Mouse (Mus musculus) left cerebral cortex, postnatal 36 days (tissue): ENCODE measurements around the gene Galnt6. TPM values are rescaled to one million over a fixed set of nuclear protein-coding genes. Genes with fewer than 3 reads are reported as not detected.

ENCODE experiments used
- DNase-seq, 2 experiments: peaks; one replicate each; pipeline ENCODE4 v3.0.0; 2021 to 2022; ENCODE audit warnings: low spot score in 2 of 2, mixed read lengths in 1 of 2
- intact Hi-C: fragments of 180-260 bp; cut with DNase I; formaldehyde crosslinking; loops from one replicate; pipeline ENCODE4 v1.15.1; 2025
- total RNA-seq, 2 experiments: library from RNA; stranded (reverse); gene quantifications; 2 replicates each; pipeline ENCODE4 v1.2.3; 2021

Galnt6 gene
- total RNA-seq, 2 experiments from 2014 or later: 3.7 to 7.7 TPM

- DNase-seq: no peak
- intact Hi-C loops: no loop called here
Measured at GRCm38 (mm10) chr15:100728586-100728985, 590 bp downstream of the Galnt6 start.

DNA sequence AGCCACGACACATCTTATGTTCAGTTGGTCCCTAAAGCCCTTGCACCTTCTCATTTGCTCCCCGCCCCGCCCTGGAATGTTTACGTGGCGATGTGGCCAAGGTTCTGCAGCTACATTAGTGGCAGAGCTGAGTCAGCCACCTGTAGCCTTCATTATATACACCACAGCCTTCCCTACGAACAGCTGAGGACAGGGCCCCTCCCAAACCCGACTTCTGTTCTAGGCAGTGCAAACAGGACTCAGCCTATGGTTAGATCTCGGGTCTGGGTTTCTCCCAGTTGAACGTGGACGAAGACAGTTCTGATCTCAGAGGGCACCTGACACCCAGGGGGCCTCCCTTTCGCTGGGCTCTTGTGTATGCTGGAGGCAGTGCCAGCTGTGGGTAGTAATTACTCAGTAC, 1.3 kb downstream of the Galnt6 start:
- no peak for DNase-seq
- intact Hi-C loops: no loop called here

DNA sequence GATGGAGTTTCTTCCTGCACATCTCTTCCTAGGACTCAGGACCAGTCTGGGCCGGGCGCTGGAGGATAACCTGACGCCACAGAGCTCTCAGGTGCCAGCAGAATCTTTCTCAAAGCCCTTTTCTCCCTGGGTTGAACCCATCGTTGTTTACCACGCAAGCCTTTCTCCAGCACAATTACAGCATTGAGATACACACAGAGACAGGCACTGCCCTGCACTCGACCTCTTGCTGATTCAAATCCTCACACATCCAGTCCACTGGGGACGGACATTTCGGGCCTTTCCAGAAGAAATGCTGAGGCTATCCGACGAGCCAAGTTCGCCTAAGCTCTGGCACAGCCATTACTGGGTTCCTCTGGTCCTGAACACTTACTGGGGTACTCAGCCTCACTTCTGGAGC, 2.5 kb downstream of the Galnt6 start:
- DNase-seq: no peak
- intact Hi-C loops: no loop called here

DNA sequence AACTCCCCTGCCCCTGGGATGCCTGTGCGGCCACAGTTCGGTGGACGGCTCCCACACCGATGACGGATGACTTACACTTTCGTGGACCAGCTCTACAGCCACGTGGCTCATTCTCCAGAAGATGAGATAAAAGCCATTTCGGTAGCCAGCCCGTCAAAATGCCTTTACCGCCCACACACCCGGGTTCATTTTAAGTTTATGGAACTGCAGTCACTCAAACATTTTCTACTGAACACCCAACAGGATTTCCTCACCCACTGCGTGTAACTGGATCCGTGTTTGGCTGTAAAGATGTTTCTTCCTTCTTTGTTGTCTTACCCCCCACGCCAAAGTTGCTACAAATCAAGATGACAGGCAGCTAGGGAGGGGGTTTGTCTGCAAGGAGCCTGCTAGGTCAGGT, 5.7 kb downstream of the Galnt6 start:
- DNase-seq: no peak
- intact Hi-C loops: no loop called here

GRCm38 (mm10) chr15:100722564-100722963, 6.6 kb downstream of the Galnt6 start:
- intact Hi-C loops: no loop called here
- DNase-seq: no peak

DNA sequence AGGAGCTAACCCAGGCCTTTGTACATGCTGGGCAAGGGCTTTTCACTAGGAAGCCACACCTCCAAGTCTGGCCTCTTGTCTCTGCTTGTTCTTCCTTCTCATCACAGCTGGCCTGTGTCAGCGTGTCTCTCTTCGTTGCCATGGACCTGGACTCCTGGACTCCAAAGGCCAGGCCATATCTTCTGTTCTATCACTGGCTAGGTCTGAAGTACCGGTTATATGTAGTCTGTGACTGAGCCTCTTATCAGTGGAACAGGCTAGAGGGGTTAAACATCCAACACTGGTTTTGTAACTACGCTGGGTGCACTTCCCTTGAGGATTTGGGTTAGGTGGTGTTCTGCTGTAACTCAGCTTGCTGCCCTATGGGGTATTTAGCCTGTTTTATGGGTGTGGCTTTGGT, 7.2 kb downstream of the Galnt6 start:
- intact Hi-C loops: no loop called here
- DNase-seq: no peak

DNA sequence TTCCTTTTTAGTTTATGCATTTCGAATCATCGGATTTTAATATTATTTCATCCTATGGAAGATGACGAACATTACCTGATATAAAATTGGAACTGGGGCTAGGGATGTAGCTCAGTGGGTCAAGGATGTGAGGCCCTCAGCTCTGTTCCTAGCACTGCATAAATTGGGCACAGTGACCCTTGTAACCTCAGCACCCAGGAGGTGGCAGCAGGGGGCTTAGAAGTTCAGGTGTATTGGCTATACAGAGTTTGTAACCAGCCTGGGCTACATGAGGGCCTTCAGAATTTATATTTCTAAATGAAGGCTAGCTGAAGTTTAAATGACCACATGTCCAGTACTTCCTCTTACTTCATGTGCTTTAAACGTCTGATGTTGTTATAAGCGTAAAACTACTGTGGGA, 7.7 kb downstream of the Galnt6 start:
- intact Hi-C loops: no loop called here
- DNase-seq: no peak

- intact Hi-C loops: no loop called here
- DNase-seq: no peak
Measured at GRCm38 (mm10) chr15:100720066-100720465, 9.1 kb downstream of the Galnt6 start.

DNA sequence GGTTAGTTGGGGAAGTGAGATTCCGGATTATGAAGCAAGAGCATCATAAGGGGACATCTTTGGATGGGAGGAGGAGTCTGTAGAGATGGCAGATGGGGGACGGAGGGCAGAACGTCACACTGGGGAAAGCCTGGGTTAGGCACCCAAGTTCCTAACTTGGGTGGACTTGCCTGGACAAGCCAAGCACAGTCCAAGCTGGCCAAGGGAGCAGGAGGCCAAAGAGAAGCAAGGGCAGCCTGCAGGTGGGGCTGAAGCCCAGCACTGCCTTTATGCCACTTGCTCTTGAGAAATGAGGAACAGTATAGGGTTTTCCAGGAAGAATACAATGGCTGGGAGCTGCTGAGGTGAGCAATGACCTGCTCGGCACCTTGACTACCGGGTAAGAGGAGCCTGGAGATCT, 10.0 kb downstream of the Galnt6 start:
- intact Hi-C loops: no loop called here
- DNase-seq: no peak

GRCm38 (mm10) chr15:100718572-100718971, 10.6 kb downstream of the Galnt6 start:
- no peak for DNase-seq
- intact Hi-C loops: no loop called here

GRCm38 (mm10) chr15:100717933-100718332, 11.2 kb downstream of the Galnt6 start:
- DNase-seq: no peak
- intact Hi-C loops: no loop called here

GRCm38 (mm10) chr15:100715399-100715993, 13.7 kb downstream of the Galnt6 start:
- DNase-seq: no peak
- intact Hi-C loops: no loop called here

DNA sequence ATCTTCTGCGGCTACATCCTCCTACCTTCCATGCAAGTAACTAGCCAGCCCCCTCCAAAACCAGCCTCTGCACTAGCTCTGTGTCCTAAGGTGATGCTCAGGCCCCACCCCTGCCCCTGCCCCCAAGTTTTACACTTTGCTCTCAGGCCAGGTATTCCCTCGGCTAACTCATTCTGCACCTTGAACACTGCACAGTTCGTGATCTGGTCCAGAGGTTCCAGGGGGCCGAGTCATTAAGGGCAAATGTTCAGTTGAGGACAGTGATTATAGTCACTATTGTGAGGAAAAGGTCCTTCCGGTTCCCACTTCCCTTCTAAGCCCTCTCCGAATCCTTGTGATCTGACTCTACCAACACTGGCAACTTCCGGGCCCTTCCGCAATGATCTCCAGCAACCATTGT, 14.7 kb downstream of the Galnt6 start:
- DNase-seq: no peak
- intact Hi-C loops: no loop called here

- no peak for DNase-seq
- intact Hi-C loops: no loop called here
Measured at GRCm38 (mm10) chr15:100710838-100711237, 18.3 kb downstream of the Galnt6 start.

DNA sequence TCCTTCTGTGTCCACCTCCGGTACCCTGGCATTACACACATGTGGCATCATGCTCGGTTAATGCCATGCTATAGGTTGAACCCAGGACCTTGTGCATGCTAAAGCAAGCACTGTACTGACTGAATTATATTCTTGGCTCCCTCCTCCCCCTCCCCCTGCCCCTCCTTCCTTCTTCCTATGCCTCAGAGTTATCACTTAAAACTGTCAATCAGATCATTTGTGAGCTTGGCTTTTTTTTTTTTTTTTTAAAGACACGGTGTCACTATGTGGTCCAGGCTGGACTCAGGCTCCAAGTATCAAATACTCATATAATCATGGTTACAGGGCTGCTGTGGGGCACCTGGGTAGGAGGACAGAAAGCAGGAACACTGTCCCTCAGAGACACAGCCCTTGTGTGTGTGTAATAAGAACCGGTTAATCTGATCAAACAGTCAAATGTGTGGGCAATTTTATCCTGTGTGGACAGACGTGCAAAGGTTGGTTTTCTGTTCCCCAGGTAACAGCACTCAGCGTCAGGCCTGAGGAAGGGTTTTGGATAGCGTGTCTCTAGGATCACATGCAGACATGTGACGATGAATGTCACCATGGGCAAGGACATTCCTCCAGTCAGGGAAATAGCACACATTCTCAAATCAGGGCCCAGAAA, 20.6 kb downstream of the Galnt6 start:
- intact Hi-C loops: no loop called here
- no peak for DNase-seq

DNA sequence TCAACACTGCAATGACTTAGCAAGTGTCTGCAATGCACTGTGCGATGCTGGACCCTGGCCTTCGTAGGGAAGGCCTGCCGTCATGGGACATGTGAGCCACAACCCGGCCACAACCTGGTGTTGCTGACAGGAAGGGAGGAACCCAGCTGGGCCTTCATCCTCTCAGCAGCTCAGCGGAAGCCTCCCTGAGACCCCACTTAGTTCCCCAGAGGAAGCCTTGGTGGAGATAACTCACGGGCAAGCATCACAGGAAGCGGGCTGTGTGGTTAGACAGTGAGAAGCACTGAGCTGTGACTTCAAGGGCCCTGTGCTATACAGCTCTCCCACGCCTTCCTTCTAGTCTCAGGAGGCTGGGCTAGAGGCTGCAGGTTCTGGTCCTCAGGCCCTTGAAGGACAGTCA, 22.9 kb downstream of the Galnt6 start:
- intact Hi-C loops: no loop called here
- no peak for DNase-seq

DNA sequence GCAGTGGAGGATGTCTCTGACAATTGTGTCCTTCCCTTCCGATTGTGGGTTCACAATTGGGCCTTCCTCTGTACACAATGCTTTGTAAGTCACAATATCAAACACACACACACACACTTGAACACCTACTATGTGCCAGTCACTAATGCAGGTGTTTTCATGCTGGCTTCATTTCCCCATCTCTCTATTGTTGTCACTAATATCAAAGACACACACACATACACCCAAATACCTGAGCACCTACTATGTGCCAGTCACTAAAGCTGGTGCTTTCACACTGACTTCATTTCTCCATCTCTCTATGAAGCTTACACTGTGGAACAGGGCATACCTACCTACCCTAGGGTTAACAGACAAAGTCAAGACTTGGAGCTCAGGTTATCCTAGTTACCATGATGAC, 23.8 kb downstream of the Galnt6 start:
- intact Hi-C loops: no loop called here
- no peak for DNase-seq

DNA sequence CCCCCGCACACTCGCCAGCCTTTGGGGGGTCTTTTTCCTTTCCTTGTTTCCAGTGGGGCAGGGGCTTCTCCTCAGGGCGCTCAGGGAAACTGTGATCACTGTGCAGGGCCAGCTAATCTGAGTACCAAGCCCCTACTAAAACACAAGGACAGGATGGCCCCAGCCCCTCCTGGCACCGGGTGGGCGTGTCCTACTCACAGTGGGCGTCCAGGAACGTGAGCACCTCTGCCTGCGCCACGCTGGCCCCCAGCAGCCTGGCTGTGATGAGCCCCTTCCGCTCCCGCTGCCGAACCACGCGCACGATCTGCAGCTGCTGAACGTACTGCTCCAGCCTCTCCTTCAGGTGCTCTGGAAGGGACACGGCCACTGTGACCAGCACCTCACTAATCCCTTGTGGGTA, 25.3 kb downstream of the Galnt6 start:
- no peak for DNase-seq
- intact Hi-C loops: no loop called here

GRCm38 (mm10) chr15:100701856-100702255, 27.3 kb downstream of the Galnt6 start:
- no peak for DNase-seq
- intact Hi-C loops: no loop called here

GRCm38 (mm10) chr15:100701108-100701507, 28.1 kb downstream of the Galnt6 start:
- DNase-seq: peak in 1 of 2 experiments; percentile 12
- intact Hi-C loops: no loop called here

GRCm38 (mm10) chr15:100700424-100700823, 28.8 kb downstream of the Galnt6 start:
- no peak for DNase-seq

GRCm38 (mm10) chr15:100699386-100699785, 29.8 kb downstream of the Galnt6 start:
- intact Hi-C loops: no loop called here
- DNase-seq: no peak

More at GRCm38 (mm10) chr15:100700424-100700823, 28.8 kb downstream of the Galnt6 start:
- intact Hi-C loops: no loop called here
